Mouse (Mus musculus): ENCODE data around the gene Tlr5.

Tlr5 gene

DNA sequence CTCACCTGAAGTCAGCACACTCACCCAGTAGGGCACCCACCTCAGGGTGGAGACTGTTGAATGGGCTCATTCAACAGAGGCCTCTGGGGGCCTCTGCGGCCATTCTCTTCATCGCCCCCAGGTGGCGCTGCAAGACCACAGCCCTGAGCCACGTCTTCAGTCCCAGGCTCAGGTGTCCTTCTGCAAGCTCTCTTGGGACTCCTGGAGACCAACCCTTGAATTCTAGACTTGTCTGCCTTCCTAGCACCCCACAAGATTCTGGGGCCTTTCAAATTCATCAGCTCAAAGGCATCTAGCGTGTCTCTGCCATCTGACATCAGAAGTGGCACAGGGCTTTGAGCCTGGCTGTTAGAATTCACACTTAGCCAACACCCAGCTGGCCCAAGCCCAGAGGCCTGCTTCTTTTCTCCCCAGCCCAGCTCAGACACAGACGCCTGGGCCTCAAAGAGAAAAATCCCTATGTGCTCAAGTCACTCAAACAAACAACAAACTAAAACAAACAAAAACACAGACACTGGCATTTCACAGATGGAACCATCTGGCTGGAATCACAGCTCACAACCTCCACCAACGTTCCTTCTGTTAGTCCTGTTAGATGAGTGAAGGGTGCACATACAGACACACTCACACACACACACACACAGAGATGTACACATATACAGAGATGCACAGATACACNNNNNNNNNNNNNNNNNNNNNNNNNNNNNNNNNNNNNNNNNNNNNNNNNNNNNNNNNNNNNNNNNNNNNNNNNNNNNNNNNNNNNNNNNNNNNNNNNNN, 36.6 kb downstream of the Tlr5 start:
- DNase-seq: peak; percentile 76
